Mouse (Mus musculus): ENCODE data around the gene Neu1. TPM values are rescaled to one million over a fixed set of nuclear protein-coding genes. Genes with fewer than 3 reads are reported as not detected.

Neu1 gene
- polyA plus RNA-seq, 1 experiment = 11.7 TPM

DNA sequence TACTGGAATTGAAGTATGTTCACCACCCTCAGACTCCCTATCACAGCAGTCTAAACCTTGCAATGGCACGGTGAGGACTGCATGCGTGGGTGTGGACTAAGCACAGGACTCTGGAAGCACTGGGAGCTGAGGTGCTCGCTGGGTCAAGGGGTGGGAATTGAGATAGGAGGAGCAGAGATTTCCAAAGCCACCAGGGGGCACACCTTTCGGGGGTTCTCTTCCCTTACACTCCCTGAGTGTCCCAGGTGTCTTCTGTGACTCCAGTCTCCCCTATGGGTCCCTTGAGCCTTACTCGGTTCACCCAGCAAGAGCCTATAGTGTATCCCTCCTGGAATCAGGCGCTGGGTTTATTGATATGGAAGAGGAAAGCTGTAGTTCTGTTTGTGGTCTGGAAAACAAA lies 8.1 kb upstream of the Neu1 start:
- H3K79me2 ChIP-seq (ENCODE audit: control insufficient read depth, insufficient read depth) = no peaks in the 10 kb centered on the region
- H3K79me3 ChIP-seq (ENCODE audit: low read depth) = no peaks in the 10 kb centered on the region
- H3K4me3 ChIP-seq (ENCODE audit: insufficient read depth, poor library complexity, severe bottlenecking) = no peak overlapping the region

DNA sequence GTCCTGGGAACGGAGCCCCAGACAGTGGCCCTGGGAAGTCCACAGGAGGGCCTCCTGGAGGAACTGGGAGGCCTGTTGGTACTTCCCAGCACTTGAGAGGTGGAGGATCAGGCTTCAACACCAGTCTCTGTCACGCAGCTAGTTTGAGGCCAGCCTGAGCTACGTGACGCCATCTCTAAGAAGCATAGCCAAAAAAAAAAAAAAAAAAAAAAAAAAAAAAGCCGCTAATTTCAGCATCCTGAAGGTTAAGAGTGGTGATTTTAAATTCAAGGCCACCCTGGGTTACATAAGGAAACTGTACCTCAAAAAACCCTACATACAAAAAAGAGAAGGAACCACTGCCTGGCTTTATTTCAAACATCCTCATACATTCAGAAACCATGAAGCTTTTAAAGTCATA lies 6.8 kb upstream of the Neu1 start:
- Histone ChIP-seq H3K27me3 (ENCODE audit: control insufficient read depth, insufficient read depth, insufficient read length) (no peaks in the 10 kb centered on the region), H3ac (ENCODE audit: control insufficient read depth, insufficient read length, low read depth) (no peak overlapping the region), H3K4me3 (ENCODE audit: insufficient read depth, poor library complexity, severe bottlenecking) (no peak overlapping the region), H3K79me2 (ENCODE audit: control insufficient read depth, insufficient read depth) (no peaks in the 10 kb centered on the region), H3K36me3 (ENCODE audit: control insufficient read depth, insufficient read depth) (no peaks in the 10 kb centered on the region), H3K79me3 (ENCODE audit: low read depth) (no peaks in the 10 kb centered on the region)
- no peak for TF ChIP-seq USF1 (IDR thresholded peaks at IDR 0.05; ENCODE audit: low read depth)
- TF ChIP-seq MAX (IDR thresholded peaks at IDR 0.05) = no peak
- no peak for TF ChIP-seq CTCF (IDR thresholded peaks at IDR 0.05; ENCODE audit: control insufficient read depth, insufficient read depth, insufficient read length)
- no peak for TF ChIP-seq MYOG (IDR thresholded peaks at IDR 0.05; ENCODE audit: control insufficient read depth, extremely low read depth, insufficient read length)
- no peak for TF ChIP-seq CEBPB (IDR thresholded peaks at IDR 0.05; ENCODE audit: low read depth)
- TF ChIP-seq FOSL1 (IDR thresholded peaks at IDR 0.05; ENCODE audit: insufficient read depth, low read length, poor library complexity, severe bottlenecking) = no peak
- TF ChIP-seq MYOD1 (IDR thresholded peaks at IDR 0.05; ENCODE audit: control insufficient read depth, insufficient read length, low read depth) = no peak

More for the DNA sequence above, 8.1 kb upstream of the Neu1 start:
- Histone ChIP-seq H3ac (ENCODE audit: control insufficient read depth, insufficient read length, low read depth) (no peak overlapping the region), H3K27me3 (ENCODE audit: control insufficient read depth, insufficient read depth, insufficient read length) (no peaks in the 10 kb centered on the region), H3K36me3 (ENCODE audit: control insufficient read depth, insufficient read depth) (no peaks in the 10 kb centered on the region)
- TF ChIP-seq FOSL1 (IDR thresholded peaks at IDR 0.05; ENCODE audit: insufficient read depth, low read length, poor library complexity, severe bottlenecking) = no peak
- no peak for TF ChIP-seq CEBPB (IDR thresholded peaks at IDR 0.05; ENCODE audit: low read depth)
- TF ChIP-seq MYOG (IDR thresholded peaks at IDR 0.05; ENCODE audit: control insufficient read depth, extremely low read depth, insufficient read length) = no peak
- TF ChIP-seq USF1 (IDR thresholded peaks at IDR 0.05; ENCODE audit: low read depth) = no peak
- TF ChIP-seq MYOD1 (IDR thresholded peaks at IDR 0.05; ENCODE audit: control insufficient read depth, insufficient read length, low read depth) = no peak
- no peak for TF ChIP-seq MAX (IDR thresholded peaks at IDR 0.05)

GRCm38 (mm10) chr17:34927306-34928019 lies 3.6 kb upstream of the Neu1 start:
- H3K79me3 ChIP-seq (ENCODE audit: low read depth) = no peaks in the 10 kb centered on the region
- H3K79me2 ChIP-seq (ENCODE audit: control insufficient read depth, insufficient read depth) = no peaks in the 10 kb centered on the region
- no peaks in the 10 kb centered on the region for H3K36me3 ChIP-seq (ENCODE audit: control insufficient read depth, insufficient read depth)
- TF ChIP-seq CEBPB (IDR thresholded peaks at IDR 0.05; ENCODE audit: low read depth) (no peak), MYOD1 (IDR thresholded peaks at IDR 0.05; ENCODE audit: control insufficient read depth, insufficient read length, low read depth) (no peak), CTCF (IDR thresholded peaks at IDR 0.05; ENCODE audit: control insufficient read depth, insufficient read depth, insufficient read length) (no peak), MYOG (IDR thresholded peaks at IDR 0.05; ENCODE audit: control insufficient read depth, extremely low read depth, insufficient read length) (no peak), MAX (IDR thresholded peaks at IDR 0.05) (no peak), USF1 (IDR thresholded peaks at IDR 0.05; ENCODE audit: low read depth) (no peak), FOSL1 (IDR thresholded peaks at IDR 0.05; ENCODE audit: insufficient read depth, low read length, poor library complexity, severe bottlenecking) (no peak)
- H3K4me3 ChIP-seq (ENCODE audit: insufficient read depth, poor library complexity, severe bottlenecking) = no peak overlapping the region
- H3K27me3 ChIP-seq (ENCODE audit: control insufficient read depth, insufficient read depth, insufficient read length) = no peaks in the 10 kb centered on the region
- no peak overlapping the region for H3ac ChIP-seq (ENCODE audit: control insufficient read depth, insufficient read length, low read depth)

DNA sequence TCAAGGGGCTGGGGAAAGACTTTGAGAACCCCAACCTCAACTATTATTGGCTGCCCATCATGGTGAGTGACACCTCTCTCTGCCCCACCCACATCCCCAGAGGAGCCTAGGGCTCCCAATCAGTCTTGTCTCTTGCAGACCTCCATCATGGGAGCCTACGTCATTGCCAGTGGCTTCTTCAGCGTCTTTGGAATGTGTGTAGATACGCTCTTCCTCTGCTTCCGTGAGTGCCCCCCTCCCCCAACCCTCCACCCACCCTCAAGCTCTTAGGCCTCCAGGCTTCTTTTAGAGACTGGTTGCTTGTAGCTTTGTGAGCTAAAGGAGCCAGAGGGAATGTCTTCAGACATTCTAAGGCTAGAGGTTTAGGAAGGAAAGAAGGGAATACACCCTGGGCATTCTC lies 2.2 kb upstream of the Neu1 start:
- H3K36me3 ChIP-seq (ENCODE audit: control insufficient read depth, insufficient read depth) = no peaks in the 10 kb centered on the region
- H3K27me3 ChIP-seq (ENCODE audit: control insufficient read depth, insufficient read depth, insufficient read length) = no peaks in the 10 kb centered on the region
- no peak overlapping the region for H3ac ChIP-seq (ENCODE audit: control insufficient read depth, insufficient read length, low read depth)
- TF ChIP-seq MYOD1 (IDR thresholded peaks at IDR 0.05; ENCODE audit: control insufficient read depth, insufficient read length, low read depth) = no peak
- no peak for TF ChIP-seq MAX (IDR thresholded peaks at IDR 0.05)
- TF ChIP-seq CEBPB (IDR thresholded peaks at IDR 0.05; ENCODE audit: low read depth) = no peak
- TF ChIP-seq CTCF (IDR thresholded peaks at IDR 0.05; ENCODE audit: control insufficient read depth, insufficient read depth, insufficient read length) = no peak
- no peak for TF ChIP-seq MYOG (IDR thresholded peaks at IDR 0.05; ENCODE audit: control insufficient read depth, extremely low read depth, insufficient read length)
- no peak for TF ChIP-seq USF1 (IDR thresholded peaks at IDR 0.05; ENCODE audit: low read depth)
- TF ChIP-seq FOSL1 (IDR thresholded peaks at IDR 0.05; ENCODE audit: insufficient read depth, low read length, poor library complexity, severe bottlenecking) = no peak
- no peaks in the 10 kb centered on the region for H3K79me3 ChIP-seq (ENCODE audit: low read depth)
- H3K79me2 ChIP-seq (ENCODE audit: control insufficient read depth, insufficient read depth) = no peaks in the 10 kb centered on the region
- H3K4me3 ChIP-seq (ENCODE audit: insufficient read depth, poor library complexity, severe bottlenecking) = no peak overlapping the region

DNA sequence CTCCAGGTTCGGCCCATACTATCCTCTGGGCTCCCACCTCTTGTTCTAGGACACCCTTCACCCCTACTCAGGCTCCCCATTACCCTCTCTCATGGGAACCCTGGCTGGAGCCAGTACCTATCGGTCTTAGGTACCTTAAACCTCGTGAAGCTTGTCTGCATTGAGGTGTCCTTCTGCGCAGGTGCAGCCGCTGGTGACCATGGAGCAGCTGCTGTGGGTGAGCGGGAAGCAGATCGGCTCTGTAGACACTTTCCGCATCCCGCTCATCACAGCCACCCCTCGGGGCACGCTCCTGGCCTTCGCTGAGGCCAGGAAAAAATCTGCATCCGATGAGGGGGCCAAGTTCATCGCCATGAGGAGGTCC lies 664 bp downstream of the Neu1 start:
- Histone ChIP-seq H3ac (ENCODE audit: control insufficient read depth, insufficient read length, low read depth) (peak overlapping the region; percentile 64), H3K79me3 (ENCODE audit: low read depth) (no peaks in the 10 kb centered on the region), H3K36me3 (ENCODE audit: control insufficient read depth, insufficient read depth) (no peaks in the 10 kb centered on the region), H3K4me3 (ENCODE audit: insufficient read depth, poor library complexity, severe bottlenecking) (peak overlapping the region; percentile 55), H3K79me2 (ENCODE audit: control insufficient read depth, insufficient read depth) (no peaks in the 10 kb centered on the region), H3K27me3 (ENCODE audit: control insufficient read depth, insufficient read depth, insufficient read length) (no peaks in the 10 kb centered on the region)
- TF ChIP-seq MYOG (IDR thresholded peaks at IDR 0.05; ENCODE audit: control insufficient read depth, extremely low read depth, insufficient read length) = no peak
- TF ChIP-seq CTCF (IDR thresholded peaks at IDR 0.05; ENCODE audit: control insufficient read depth, insufficient read depth, insufficient read length) = no peak
- no peak for TF ChIP-seq MYOD1 (IDR thresholded peaks at IDR 0.05; ENCODE audit: control insufficient read depth, insufficient read length, low read depth)
- TF ChIP-seq CEBPB (IDR thresholded peaks at IDR 0.05; ENCODE audit: low read depth) = no peak
- TF ChIP-seq MAX (IDR thresholded peaks at IDR 0.05) = no peak
- TF ChIP-seq USF1 (IDR thresholded peaks at IDR 0.05; ENCODE audit: low read depth) = no peak
- TF ChIP-seq FOSL1 (IDR thresholded peaks at IDR 0.05; ENCODE audit: insufficient read depth, low read length, poor library complexity, severe bottlenecking) = no peak

All from C2C12 (cell line).